Mouse (Mus musculus) cerebellum, adult 11 months (tissue): ENCODE data around the gene Gm10670.
"Not testable (repeated sequence)": the region's sequence is repeated elsewhere in the genome, so short reads cannot be mapped to it uniquely, and the experiment has no call there.

Experiments
- DNase-seq: peaks from one replicate; pipeline ENCODE4 v3.0.0; 2022

The Gm10670 gene

DNA sequence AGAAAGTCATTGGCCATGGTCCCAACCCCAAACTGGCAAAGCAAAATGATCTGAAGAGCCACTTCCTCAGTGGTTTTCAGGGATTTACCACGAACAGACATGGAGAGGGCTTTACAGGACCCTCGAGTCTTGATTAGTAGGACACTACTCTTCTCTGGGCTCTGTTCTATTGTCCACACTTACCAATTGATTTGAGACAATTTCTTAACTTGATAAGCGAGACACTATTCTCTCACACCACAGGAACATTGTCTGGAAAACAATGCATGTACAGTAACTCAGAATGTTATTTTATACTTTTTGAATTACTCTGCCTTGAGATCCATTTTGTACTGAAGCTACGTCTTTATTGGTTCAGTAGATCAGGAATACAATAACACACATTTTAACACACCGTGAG is at the start of gene Gm10670:
TSS of gene Gm10670 (minus strand) at position 101 of the 400 bp plus-strand sequence.
- not testable (repeated sequence) for DNase-seq

DNA sequence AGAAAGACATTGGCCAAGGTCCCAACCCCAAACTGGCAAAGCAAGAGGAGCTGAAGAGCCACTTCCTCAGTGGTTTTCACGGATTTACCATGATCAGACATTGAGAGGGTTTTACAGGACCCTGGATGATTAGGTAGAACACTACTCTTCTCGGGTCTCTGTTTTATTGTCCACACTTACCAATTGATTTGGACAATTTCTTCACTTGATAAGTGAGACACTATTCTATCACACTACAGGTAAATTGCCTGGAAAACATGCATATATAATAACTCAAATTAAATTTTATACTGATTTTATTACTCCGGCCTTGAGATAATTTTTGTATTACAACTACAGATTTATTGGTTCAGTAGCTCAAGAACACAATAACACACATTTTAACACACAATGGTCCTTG is 35.7 kb upstream of the Gm10670 start, which contains the start of gene Vmn1r103:
TSS of gene Vmn1r103 (minus strand) at position 101 of the 400 bp plus-strand sequence.
- not testable (repeated sequence) for DNase-seq

DNA sequence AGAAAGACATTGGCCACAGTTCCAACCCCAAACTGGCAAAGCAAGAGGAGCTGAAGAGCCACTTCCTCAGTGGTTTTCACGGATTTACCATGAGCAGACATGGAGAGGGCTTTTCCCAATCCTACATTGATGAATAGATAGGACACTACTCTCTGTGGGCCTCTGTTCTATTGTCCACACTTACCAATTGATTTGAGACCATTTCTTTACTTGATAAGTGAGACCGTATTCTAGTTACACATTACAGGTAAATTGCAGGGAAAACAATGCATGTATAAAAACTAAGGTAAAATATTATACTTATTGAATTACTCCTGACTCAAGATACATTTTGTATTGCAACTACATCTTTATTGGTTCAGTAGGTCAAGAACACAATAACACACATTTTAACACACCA is 32.2 kb downstream of the Gm10670 start, which contains the start of gene Vmn1r101:
TSS of gene Vmn1r101 (minus strand) at position 101 of the 400 bp plus-strand sequence.
- not testable (repeated sequence) for DNase-seq
